Mouse (Mus musculus) heart, adult 2 months (tissue): ENCODE measurements around the gene Zfp319.

Experiments
- CTCF ChIP-seq: fragments of 200-600 bp; IDR thresholded peaks from 2 replicates; pipeline ENCODE4 v1.8.1; 2022; ENCODE audit warnings: antibody characterized with exemption, mild to moderate bottlenecking, moderate library complexity
- EP300 ChIP-seq: fragments of 200-500 bp; IDR thresholded peaks from 2 replicates; pipeline ENCODE4 v1.6.1; 2011; ENCODE audit warnings: low read depth, low read length, control low read depth; ENCODE audit not compliant: insufficient read depth

GRCm38 (mm10) chr8:95302410-95302809 lies 29.3 kb downstream of the Zfp319 start:
- peak; percentile 93 for TF ChIP-seq CTCF
- TF ChIP-seq EP300: no peak
